Mouse (Mus musculus): ENCODE data around the gene Nadk2.

Gene Nadk2

GRCm38 (mm10) chr15:9087895-9088682, 17.0 kb downstream of the Nadk2 start:
- DNase-seq (ENCODE audit: low spot score): no peak

GRCm38 (mm10) chr15:9088683-9089072, 17.6 kb downstream of the Nadk2 start:
- peak; percentile 5 for DNase-seq (ENCODE audit: low spot score)

- peak; percentile 3 for DNase-seq (ENCODE audit: low spot score)
These were observed 18.2 kb downstream of the Nadk2 start for GRCm38 (mm10) chr15:9089136-9089720.

- DNase-seq (ENCODE audit: low spot score): no peak
These were observed 19.6 kb downstream of the Nadk2 start for GRCm38 (mm10) chr15:9090662-9091061.

GRCm38 (mm10) chr15:9093598-9094365, 22.7 kb downstream of the Nadk2 start:
- no peak for DNase-seq (ENCODE audit: low spot score)

GRCm38 (mm10) chr15:9094366-9094750, 23.3 kb downstream of the Nadk2 start:
- DNase-seq (ENCODE audit: low spot score): peak; percentile 78

GRCm38 (mm10) chr15:9096865-9097264, 25.8 kb downstream of the Nadk2 start:
- DNase-seq (ENCODE audit: low spot score): no peak

- no peak for DNase-seq (ENCODE audit: low spot score)
These were observed 29.5 kb downstream of the Nadk2 start for GRCm38 (mm10) chr15:9100446-9101077.

- DNase-seq (ENCODE audit: low spot score): no peak
These were observed 35.4 kb downstream of the Nadk2 start for GRCm38 (mm10) chr15:9106303-9107074.

- DNase-seq (ENCODE audit: low spot score): no peak
These were observed 39.7 kb downstream of the Nadk2 start for GRCm38 (mm10) chr15:9110526-9111347.

GRCm38 (mm10) chr15:9111648-9112047, 40.6 kb downstream of the Nadk2 start:
- DNase-seq (ENCODE audit: low spot score): no peak

- no peak for DNase-seq (ENCODE audit: low spot score)
These were observed 42.5 kb downstream of the Nadk2 start for GRCm38 (mm10) chr15:9113556-9113955.

- no peak for DNase-seq (ENCODE audit: low spot score)
These were observed 43.1 kb downstream of the Nadk2 start for GRCm38 (mm10) chr15:9114131-9114530.

- no peak for DNase-seq (ENCODE audit: low spot score)
These were observed 43.5 kb downstream of the Nadk2 start for GRCm38 (mm10) chr15:9114599-9114998.

- DNase-seq (ENCODE audit: low spot score): no peak
These were observed 47.8 kb downstream of the Nadk2 start for GRCm38 (mm10) chr15:9118852-9119251.

GRCm38 (mm10) chr15:9120081-9120480, 49.0 kb downstream of the Nadk2 start:
- DNase-seq (ENCODE audit: low spot score): peak; percentile 75

- DNase-seq (ENCODE audit: low spot score): no peak
These were observed 51.9 kb downstream of the Nadk2 start for GRCm38 (mm10) chr15:9122989-9123388.

GRCm38 (mm10) chr15:9124856-9125255, 53.8 kb downstream of the Nadk2 start:
- DNase-seq (ENCODE audit: low spot score): no peak

GRCm38 (mm10) chr15:9127051-9127791, 56.2 kb downstream of the Nadk2 start:
- DNase-seq (ENCODE audit: low spot score): no peak

All from embryo, embryonic 10.5 days (tissue).